Mouse (Mus musculus): ENCODE results near the gene Glb1l. TPM values are rescaled to one million over a fixed set of nuclear protein-coding genes. Genes with fewer than 3 reads are reported as not detected.

The Glb1l gene
- polyA plus RNA-seq, 1 experiment from 2014 or later: 19.9 TPM

Other genes with a start within 250 kb of the Glb1l start
- gene Nhej1, start 85.6 kb downstream of the Glb1l start, polyA plus RNA-seq (2016; fragmentation: Nextera tagmentation; extraction: Ambion mirVana): 14.1 and 14.7 TPM in 2 replicates
- gene Slc23a3, start 76.9 kb downstream of the Glb1l start, polyA plus RNA-seq (2016; fragmentation: Nextera tagmentation; extraction: Ambion mirVana): not detected in 2 replicates
- gene Cnppd1, start 68.1 kb downstream of the Glb1l start, polyA plus RNA-seq (2016; fragmentation: Nextera tagmentation; extraction: Ambion mirVana): 53.5 and 67.2 TPM in 2 replicates
- 46.0 and 63.4 TPM in 2 replicates for gene Retreg2, start 68.0 kb downstream of the Glb1l start, polyA plus RNA-seq (2016; fragmentation: Nextera tagmentation; extraction: Ambion mirVana)
- 38.0 and 43.8 TPM in 2 replicates for gene Zfand2b, start 42.2 kb downstream of the Glb1l start, polyA plus RNA-seq (2016; fragmentation: Nextera tagmentation; extraction: Ambion mirVana)
- gene Abcb6, start 30.4 kb downstream of the Glb1l start, polyA plus RNA-seq (2016; fragmentation: Nextera tagmentation; extraction: Ambion mirVana): 32.6 and 35.7 TPM in 2 replicates
- gene Ankzf1, start 18.7 kb downstream of the Glb1l start, polyA plus RNA-seq (2016; fragmentation: Nextera tagmentation; extraction: Ambion mirVana): 21.6 and 23.8 TPM in 2 replicates
- 23.1 and 32.1 TPM in 2 replicates for gene Atg9a, start 18.6 kb downstream of the Glb1l start, polyA plus RNA-seq (2016; fragmentation: Nextera tagmentation; extraction: Ambion mirVana)
- gene Stk16, start within 50 bp of the Glb1l start, polyA plus RNA-seq (2016; fragmentation: Nextera tagmentation; extraction: Ambion mirVana): 143 and 153 TPM in 2 replicates
- gene Tuba4a, start 9.1 kb upstream of the Glb1l start, polyA plus RNA-seq (2016; fragmentation: Nextera tagmentation; extraction: Ambion mirVana): 10.8 and 19.4 TPM in 2 replicates
- not detected in 2 replicates for gene A630095N17Rik, start 21.3 kb upstream of the Glb1l start, polyA plus RNA-seq (2016; fragmentation: Nextera tagmentation; extraction: Ambion mirVana)
- 28.9 and 37.5 TPM in 2 replicates for gene Dnajb2, start 25.6 kb upstream of the Glb1l start, polyA plus RNA-seq (2016; fragmentation: Nextera tagmentation; extraction: Ambion mirVana)
- 3.9 and 7.9 TPM in 2 replicates for gene Ptprn, start 53.7 kb upstream of the Glb1l start, polyA plus RNA-seq (2016; fragmentation: Nextera tagmentation; extraction: Ambion mirVana)
- gene Resp18, start 67.6 kb upstream of the Glb1l start, polyA plus RNA-seq (2016; fragmentation: Nextera tagmentation; extraction: Ambion mirVana): 7.5 and 22.3 TPM in 2 replicates
- 154 and 199 TPM in 2 replicates for gene Dnpep, start 107.2 kb upstream of the Glb1l start, polyA plus RNA-seq (2016; fragmentation: Nextera tagmentation; extraction: Ambion mirVana)
- 3.8 and 4.5 TPM in 2 replicates for gene Des, start 149.5 kb upstream of the Glb1l start, polyA plus RNA-seq (2016; fragmentation: Nextera tagmentation; extraction: Ambion mirVana)
- 19.0 and 20.2 TPM in 2 replicates for gene Speg, start 164.5 kb upstream of the Glb1l start, polyA plus RNA-seq (2016; fragmentation: Nextera tagmentation; extraction: Ambion mirVana)
- gene Gmppa, start 225.1 kb upstream of the Glb1l start, polyA plus RNA-seq (2016; fragmentation: Nextera tagmentation; extraction: Ambion mirVana): 62.3 and 91.2 TPM in 2 replicates
- 3.8 and 9.3 TPM in 2 replicates for gene Asic4, start 239.6 kb upstream of the Glb1l start, polyA plus RNA-seq (2016; fragmentation: Nextera tagmentation; extraction: Ambion mirVana)